Mouse (Mus musculus) cortical plate, adult 2 months (tissue): ENCODE results near the gene Dstyk.

Experiments used
- CTCF ChIP-seq: fragments of 200-500 bp; IDR thresholded peaks from 2 replicates; pipeline ENCODE4 v1.5.1; 2011; ENCODE audit warnings: mild to moderate bottlenecking, control low read depth, low read length; ENCODE audit not compliant: insufficient read depth; ENCODE audit errors: extremely low read depth
- POLR2A ChIP-seq: fragments of 200-500 bp; IDR thresholded peaks from 2 replicates; pipeline ENCODE4 v1.6.1; 2011; ENCODE audit warnings: mild to moderate bottlenecking, low read length, control low read depth; ENCODE audit not compliant: insufficient read depth; ENCODE audit errors: extremely low read depth

GRCm38 (mm10) chr1:132511521-132511920, 94.2 kb downstream of the Dstyk start:
- no peak for TF ChIP-seq CTCF
- TF ChIP-seq POLR2A, result no peak
